Mouse (Mus musculus): ENCODE measurements at regions not wholly inside any gene's neighbourhood (a gene's known extent, or its start where the extent isn't known, plus 50 kb on each side); places are given as distances from the start of the nearest gene placed in this dataset.

- DNase-seq = no peak
Observed at GRCm38 (mm10) chr9:117689946-117690345, 60.2 kb upstream of the Rbms3 start.

Data from B cell, adult 2 months (primary cell).